Mouse (Mus musculus): ENCODE data around the gene Ptbp3.

Ptbp3 gene

DNA sequence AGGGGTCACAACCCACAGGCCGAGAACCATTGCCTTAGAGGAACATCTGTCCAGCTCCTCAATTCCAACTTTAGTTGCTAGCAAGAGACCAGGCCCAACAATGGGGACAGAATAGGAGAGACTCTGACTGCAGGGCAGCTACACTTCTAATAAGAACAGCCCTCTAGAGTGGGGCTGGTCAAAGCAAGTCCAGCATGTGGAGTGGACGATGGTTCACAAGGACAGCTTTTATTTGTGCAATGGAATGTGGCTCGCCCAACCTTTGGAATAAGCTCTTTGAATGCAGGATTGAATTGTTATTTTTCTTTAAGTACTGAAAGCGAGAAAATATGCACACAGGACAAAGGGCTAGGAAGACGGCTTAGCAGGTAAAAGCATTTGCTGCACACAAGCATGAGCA is 122.7 kb downstream of the Ptbp3 start:
- no peak for DNase-seq

- DNase-seq, result no peak
Measured at GRCm38 (mm10) chr4:59422808-59423207, 126.4 kb downstream of the Ptbp3 start.

DNA sequence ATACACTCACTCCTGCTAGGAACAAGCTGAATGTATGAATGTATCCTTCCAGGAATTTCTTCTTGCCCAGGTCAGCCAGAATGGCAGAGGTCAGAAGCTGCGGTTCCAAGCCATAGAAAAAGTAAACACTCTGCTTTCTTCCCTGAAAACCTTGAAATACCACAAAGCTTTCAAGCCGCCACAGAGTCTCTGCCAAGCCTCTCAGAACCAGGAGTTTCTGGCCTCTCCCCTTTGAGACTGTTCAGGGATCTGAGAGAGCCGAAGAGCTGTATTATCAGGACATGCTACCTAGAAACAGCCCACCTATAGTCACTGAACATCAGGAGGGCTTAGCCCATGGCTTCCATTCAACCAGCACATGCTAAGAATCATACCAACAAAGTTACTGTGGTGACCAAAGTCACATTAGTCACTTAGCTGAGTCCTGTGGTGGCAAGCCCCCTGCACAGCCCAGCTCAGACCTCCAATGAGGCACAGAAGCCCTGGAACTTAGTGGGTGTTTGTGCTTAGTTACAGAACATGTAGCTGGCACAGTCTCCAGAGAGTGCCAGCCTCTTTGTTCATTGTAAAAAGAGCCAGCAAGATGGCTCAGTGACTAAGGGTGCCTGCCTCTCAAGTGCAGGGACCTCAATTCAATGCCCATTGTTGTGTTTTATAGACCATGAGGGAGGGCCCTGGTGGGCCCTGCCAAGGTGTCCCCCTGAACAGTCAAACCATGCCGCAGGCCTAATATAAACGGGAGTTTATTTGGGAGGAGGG is 127.0 kb downstream of the Ptbp3 start:
- no peak for DNase-seq
